Mouse (Mus musculus): ENCODE data around the gene Gm14085.
"Not testable (repeated sequence)": the region's sequence is repeated elsewhere in the genome, so short reads cannot be mapped to it uniquely, and the experiment has no call there.

DNA sequence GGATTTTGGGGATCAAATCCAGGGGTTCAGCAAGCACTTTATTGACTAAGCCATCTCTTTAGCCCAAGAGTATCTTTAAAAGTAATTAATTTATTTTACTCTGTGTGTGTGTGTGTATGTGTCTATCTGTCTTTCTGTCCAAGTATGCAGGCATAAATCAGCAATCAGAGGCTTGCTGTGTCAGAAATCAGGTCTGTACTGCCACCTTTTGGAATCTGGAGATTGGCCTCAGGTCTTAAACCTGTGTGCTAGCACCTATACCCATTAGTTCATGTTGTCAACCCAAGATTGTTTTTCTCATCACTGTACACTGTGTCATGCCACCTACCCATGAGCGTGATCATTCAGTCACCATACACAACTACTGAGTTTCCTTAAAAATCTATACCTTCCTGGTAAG is 45.0 kb downstream of the Gm14085 start:
- not testable (repeated sequence) for TF ChIP-seq CTCF (IDR thresholded peaks at IDR 0.05; ENCODE audit: control insufficient read depth, insufficient read depth, low read length); POLR2A (IDR thresholded peaks at IDR 0.05; ENCODE audit: borderline replicate concordance, control insufficient read depth, low read depth, low read length)
